Mouse (Mus musculus) forebrain, embryonic 14.5 days (tissue): ENCODE measurements around the gene Epc2. TPM values are rescaled to one million over a fixed set of nuclear protein-coding genes. Genes with fewer than 3 reads are reported as not detected.

Source experiments
- ATAC-seq: fragments of 200-750 bp; cut with Nextera tagmentation; 2 replicates; pipeline ENCODE4 v1.8.0; 2017; ENCODE audit warnings: mild to moderate bottlenecking, moderate library complexity
- DNase-seq: peaks from one replicate; pipeline ENCODE4 v3.0.0-alpha.2; 2015; ENCODE audit warnings: low spot score
- H3K27ac ChIP-seq: fragments of 300-500 bp; sonication (generic); 2 replicates; pipeline ENCODE4 v1.5.1; 2014; ENCODE audit warnings: low read depth, mild to moderate bottlenecking, control low read depth, low read length, moderate library complexity
- H3K27me3 ChIP-seq: fragments of 300-500 bp; sonication (generic); replicated peaks from 2 replicates; pipeline ENCODE4 v1.6.1; 2014; ENCODE audit warnings: low read length, control low read depth, mixed read lengths; ENCODE audit not compliant: control insufficient read depth, insufficient read depth
- H3K36me3 ChIP-seq: fragments of 300-500 bp; sonication (generic); 2 replicates; pipeline ENCODE4 v1.6.1; 2014; ENCODE audit warnings: low read length, control low read depth; ENCODE audit not compliant: control insufficient read depth, insufficient read depth
- H3K4me1 ChIP-seq: fragments of 300-500 bp; sonication (generic); 2 replicates; pipeline ENCODE4 v1.6.1; 2014; ENCODE audit warnings: antibody characterized with exemption, low read length, control low read depth; ENCODE audit not compliant: control insufficient read depth, insufficient read depth
- H3K4me2 ChIP-seq: fragments of 300-500 bp; sonication (generic); 2 replicates; pipeline ENCODE4 v1.6.1; 2014; ENCODE audit warnings: mild to moderate bottlenecking, control low read depth, low read length
- H3K4me3 ChIP-seq: fragments of 300-500 bp; sonication (generic); 2 replicates; pipeline ENCODE4 v1.5.1; 2014; ENCODE audit warnings: low read depth, low read length, control low read depth
- H3K9ac ChIP-seq: fragments of 300-500 bp; sonication (generic); 2 replicates; pipeline ENCODE4 v1.6.1; 2014; ENCODE audit warnings: mild to moderate bottlenecking, low read length, control low read depth, moderate library complexity
- H3K9me3 ChIP-seq: fragments of 300-500 bp; sonication (generic); replicated peaks from 2 replicates; pipeline ENCODE4 v1.6.1; 2016; ENCODE audit warnings: low read length, control low read depth, mixed read lengths; ENCODE audit not compliant: control insufficient read depth
- WGBS: fragments of 180-500 bp; shearing (Covaris S2); extraction: QIAGEN DNeasy Blood & Tissue Kit; methylation state at CpG from one replicate; pipeline ENCODE4 v1.1.7; 2014; 5-methylcytosine and 5-hydroxymethylcytosine counted together
- polyA plus RNA-seq: library from polyadenylated mRNA; unstranded; fragments of >200 nt; fragmentation: Nextera tagmentation; extraction: Ambion mirVana; gene quantifications from 2 replicates; pipeline ENCODE4 v1.2.1, GENCODE M21; 2014

Epc2 gene
- polyA plus RNA-seq, 1 experiment from 2014 or later, result 20.7 TPM

DNA sequence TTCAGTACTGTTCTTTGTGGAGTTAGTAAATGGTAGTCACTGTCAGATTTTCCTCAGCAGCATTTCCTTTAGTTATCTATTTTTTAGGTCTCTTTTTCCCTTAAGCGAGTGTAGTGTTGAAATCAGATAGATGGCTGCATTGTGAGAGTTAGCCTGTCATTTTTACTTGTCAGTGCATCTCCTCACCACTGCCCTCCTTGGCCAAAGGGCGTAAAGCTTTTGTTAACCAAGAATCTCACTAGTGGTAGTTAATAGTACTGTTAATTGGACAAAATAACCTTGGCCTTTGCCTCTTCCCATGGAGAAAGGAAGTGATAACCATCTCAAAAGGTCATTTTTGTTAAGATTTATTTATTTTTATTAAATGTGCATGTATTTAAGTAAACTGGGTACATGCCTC lies 6.5 kb downstream of the Epc2 start:
- H3K9me3 ChIP-seq, result peaks cover 6% of the 10 kb centered on the region; the same call in 1 of the 2 replicates
- no peak overlapping the region for H3K9ac ChIP-seq
- H3K36me3 ChIP-seq, result no peaks in the 10 kb centered on the region
- no peak overlapping the region for H3K27ac ChIP-seq
- DNase-seq (no peak), ATAC-seq (no peak)
- no peaks in the 10 kb centered on the region for H3K27me3 ChIP-seq
- no peak overlapping the region for H3K4me2 ChIP-seq
- WGBS, result 89% methylated on average over 2 of the region's 2 CpGs
- no peak overlapping the region for H3K4me3 ChIP-seq
- peaks cover 6% of the 10 kb centered on the region for H3K4me1 ChIP-seq

- H3K4me1 ChIP-seq, result no peaks in the 10 kb centered on the region
- no peak overlapping the region for H3K9ac ChIP-seq
- H3K27ac ChIP-seq, result no peak overlapping the region
- DNase-seq, result no peak
- no peaks in the 10 kb centered on the region for H3K27me3 ChIP-seq
- 80% methylated on average over 3 of the region's 3 CpGs for WGBS
- no peak overlapping the region for H3K4me2 ChIP-seq
- no peaks in the 10 kb centered on the region for H3K36me3 ChIP-seq
- no peak overlapping the region for H3K4me3 ChIP-seq
- ATAC-seq, result no peak
- H3K9me3 ChIP-seq, result peaks cover 9% of the 10 kb centered on the region; the same call in 1 of the 2 replicates
Measured at GRCm38 (mm10) chr2:49465672-49466222, 14.5 kb downstream of the Epc2 start.

DNA sequence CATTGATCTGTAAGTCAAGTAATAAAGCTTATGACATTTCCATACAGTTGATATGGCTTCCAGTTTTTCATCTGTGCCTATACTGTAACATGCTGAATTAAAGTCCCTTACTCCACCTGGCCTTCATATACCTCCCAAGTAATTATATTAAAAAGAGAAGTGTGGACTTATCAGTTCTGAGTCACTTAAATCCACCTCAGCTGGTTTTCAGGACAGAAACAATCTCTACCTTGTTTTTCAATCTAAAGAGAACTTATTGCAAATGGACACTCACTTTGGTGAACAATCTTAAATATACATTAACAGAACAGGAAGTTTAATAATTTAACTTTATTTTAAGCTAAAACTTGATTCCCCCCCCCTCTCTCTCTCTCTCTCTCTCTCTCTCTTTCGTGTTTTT lies 15.8 kb downstream of the Epc2 start:
- Histone ChIP-seq H3K4me2 (no peak overlapping the region), H3K4me3 (no peak overlapping the region), H3K27me3 (no peaks in the 10 kb centered on the region), H3K9me3 (peaks cover 3% of the 10 kb centered on the region; the same call in 1 of the 2 replicates), H3K9ac (no peak overlapping the region), H3K27ac (no peak overlapping the region), H3K36me3 (no peaks in the 10 kb centered on the region), H3K4me1 (no peaks in the 10 kb centered on the region)
- ATAC-seq (no peak), DNase-seq (no peak)
- WGBS, result 95% methylated on average over 1 of the region's 1 CpGs

DNA sequence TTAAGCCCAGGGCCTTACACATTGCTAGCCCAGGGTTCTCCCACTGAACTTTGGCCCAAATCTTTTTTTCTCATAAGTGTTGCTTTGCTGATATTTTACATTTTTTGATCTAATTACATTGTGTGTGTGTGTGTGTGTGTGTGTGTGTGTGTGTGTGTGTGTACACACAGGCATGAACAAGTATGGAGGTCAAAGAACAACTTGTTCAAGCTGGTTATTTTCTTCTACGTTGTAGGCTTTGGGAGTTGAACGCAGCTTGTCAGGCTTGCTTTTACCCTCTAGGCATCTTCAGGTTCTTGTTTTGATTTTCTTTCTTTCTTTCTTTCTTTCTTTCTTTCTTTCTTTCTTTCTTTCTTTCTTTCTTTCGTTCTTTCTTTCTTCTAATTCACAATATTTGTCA lies 19.9 kb downstream of the Epc2 start:
- no peak for DNase-seq
- no peak overlapping the region for H3K4me3 ChIP-seq

DNA sequence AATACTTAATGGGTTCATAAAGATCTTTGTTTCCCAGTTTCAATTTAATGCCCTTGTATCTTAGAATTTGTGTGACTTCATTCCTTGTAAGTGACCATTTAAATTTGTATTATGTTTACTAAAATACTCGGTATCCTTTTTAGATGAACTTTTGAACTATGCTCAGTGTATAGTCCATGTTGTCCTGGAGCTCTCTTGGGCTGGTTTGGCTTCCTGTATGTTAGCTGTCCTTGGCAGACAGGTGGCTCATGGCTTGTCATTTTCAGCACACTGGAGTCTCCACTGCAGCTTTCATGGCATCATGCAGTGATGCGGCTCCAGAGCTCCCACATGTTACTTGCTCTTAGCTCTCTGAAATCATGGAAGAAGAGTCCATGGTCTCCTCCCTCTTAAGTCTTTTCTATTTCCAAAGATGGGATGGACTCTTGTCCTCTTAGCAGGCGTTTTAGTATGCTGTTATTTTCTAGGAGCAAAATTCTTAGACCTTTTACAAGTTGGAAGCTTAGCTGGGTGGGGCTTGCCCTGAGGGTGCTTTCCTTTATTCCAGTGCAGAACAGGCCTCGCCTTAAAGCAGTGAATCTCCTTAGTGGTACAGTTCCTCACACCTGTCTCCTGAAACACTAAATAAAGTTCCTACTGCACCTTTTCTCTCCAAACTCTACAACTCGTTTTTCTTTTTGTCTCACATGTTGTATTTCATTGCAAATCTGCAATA lies 20.5 kb downstream of the Epc2 start:
- Histone ChIP-seq H3K4me3 (no peak overlapping the region), H3K27ac (no peak overlapping the region), H3K4me2 (no peak overlapping the region), H3K27me3 (no peaks in the 10 kb centered on the region), H3K36me3 (no peaks in the 10 kb centered on the region), H3K9ac (no peak overlapping the region), H3K4me1 (no peaks in the 10 kb centered on the region), H3K9me3 (no peaks in the 10 kb centered on the region)
- ATAC-seq, result no peak
- 79% methylated on average over 5 of the region's 5 CpGs for WGBS
- no peak for DNase-seq

More for the DNA sequence above, 19.9 kb downstream of the Epc2 start:
- Histone ChIP-seq H3K27ac (no peak overlapping the region), H3K9me3 (no peaks in the 10 kb centered on the region), H3K4me2 (no peak overlapping the region), H3K9ac (no peak overlapping the region), H3K36me3 (no peaks in the 10 kb centered on the region), H3K27me3 (no peaks in the 10 kb centered on the region), H3K4me1 (no peaks in the 10 kb centered on the region)
- no peak for ATAC-seq
- 85% methylated on average over 3 of the region's 3 CpGs for WGBS

DNA sequence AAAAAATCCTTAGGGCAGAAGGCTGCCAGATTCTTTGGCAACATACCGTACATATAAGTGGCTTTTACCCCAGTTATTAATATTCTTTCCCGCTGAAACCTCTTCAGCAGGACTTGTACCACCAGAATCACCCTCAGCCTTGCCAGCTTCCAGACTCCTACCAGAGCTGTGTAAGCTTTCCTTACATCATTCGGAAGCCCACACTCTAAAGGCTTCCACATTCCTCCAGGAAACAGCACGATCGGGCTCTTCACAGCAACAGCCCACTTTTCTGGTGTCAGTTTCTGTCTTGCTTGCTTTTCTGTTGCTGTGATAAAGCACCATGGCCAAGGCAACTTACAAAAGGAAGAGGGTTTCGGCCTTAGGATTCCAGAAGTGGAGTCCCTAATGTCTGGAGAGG lies 21.2 kb downstream of the Epc2 start:
- Histone ChIP-seq H3K27ac (no peak overlapping the region), H3K27me3 (no peaks in the 10 kb centered on the region), H3K36me3 (no peaks in the 10 kb centered on the region), H3K4me2 (no peak overlapping the region), H3K9me3 (no peaks in the 10 kb centered on the region), H3K9ac (no peak overlapping the region), H3K4me3 (no peak overlapping the region), H3K4me1 (no peaks in the 10 kb centered on the region)
- WGBS, result 91% methylated on average over 6 of the region's 6 CpGs
- DNase-seq (no peak), ATAC-seq (no peak)

GRCm38 (mm10) chr2:49482146-49482545 lies 30.9 kb downstream of the Epc2 start:
- Histone ChIP-seq H3K4me1 (no peaks in the 10 kb centered on the region), H3K9me3 (no peaks in the 10 kb centered on the region), H3K4me3 (no peak overlapping the region), H3K36me3 (no peaks in the 10 kb centered on the region), H3K9ac (no peak overlapping the region), H3K27ac (no peak overlapping the region), H3K27me3 (no peaks in the 10 kb centered on the region), H3K4me2 (no peak overlapping the region)
- no peak for ATAC-seq
- DNase-seq, result no peak

DNA sequence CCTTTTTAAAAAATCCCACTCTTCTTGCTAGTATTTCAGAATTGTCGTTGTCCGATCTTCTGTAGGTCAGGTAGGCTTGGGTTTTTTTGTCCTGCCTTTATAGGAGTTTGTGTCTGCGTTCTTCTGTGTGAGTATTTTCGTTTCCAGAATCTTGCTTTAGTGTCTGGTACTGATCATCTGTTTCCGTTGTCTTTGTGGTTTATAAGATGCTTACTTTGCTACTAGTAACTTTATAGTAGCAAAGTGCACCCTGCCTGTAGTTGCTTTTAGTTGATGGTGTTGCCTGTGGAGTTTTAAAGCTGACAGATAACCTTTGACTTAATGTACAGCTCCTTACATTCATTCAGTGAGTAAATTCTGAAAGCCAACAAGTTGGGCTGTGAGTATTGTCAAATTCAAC lies 32.1 kb downstream of the Epc2 start:
- no peak overlapping the region for H3K4me2 ChIP-seq

DNA sequence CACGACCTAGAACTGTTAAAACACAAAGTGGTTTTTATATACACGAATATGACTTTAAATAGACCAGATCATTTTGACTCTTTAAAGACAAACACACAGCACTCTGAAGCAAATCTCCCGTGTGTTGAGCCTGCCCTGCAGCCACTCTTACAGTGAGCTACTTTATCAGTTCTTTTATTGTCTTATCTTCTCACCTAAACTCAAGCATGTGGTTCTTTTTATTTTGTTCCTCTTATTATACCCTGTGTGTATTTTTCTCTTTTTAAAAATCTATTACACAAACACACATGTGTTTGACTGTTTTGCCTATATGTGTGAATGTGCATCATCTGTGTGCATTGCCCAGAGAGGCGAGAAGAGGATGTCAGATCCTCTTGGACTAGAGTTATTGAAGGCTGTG lies 50.1 kb downstream of the Epc2 start:
- Histone ChIP-seq H3K4me2 (no peak overlapping the region), H3K27ac (no peak overlapping the region), H3K27me3 (no peaks in the 10 kb centered on the region), H3K9me3 (no peaks in the 10 kb centered on the region), H3K9ac (no peak overlapping the region), H3K4me3 (no peak overlapping the region), H3K36me3 (no peaks in the 10 kb centered on the region), H3K4me1 (no peaks in the 10 kb centered on the region)
- 79% methylated on average over 4 of the region's 4 CpGs for WGBS
- ATAC-seq (no peak), DNase-seq (no peak)

More for the DNA sequence above, 32.1 kb downstream of the Epc2 start:
- DNase-seq (no peak), ATAC-seq (no peak)
- 98% methylated on average over 5 of the region's 5 CpGs for WGBS
- Histone ChIP-seq H3K36me3 (no peaks in the 10 kb centered on the region), H3K9ac (no peak overlapping the region), H3K9me3 (no peaks in the 10 kb centered on the region), H3K27me3 (no peaks in the 10 kb centered on the region), H3K4me1 (no peaks in the 10 kb centered on the region), H3K27ac (no peak overlapping the region), H3K4me3 (no peak overlapping the region)
